8 mouse cellular contexts compared by ENCODE assay signal in genomic region chr4:43560243-43560611, GRCm38 (mm10). TPM values are rescaled to one million over a fixed set of nuclear protein-coding genes. Genes with fewer than 3 reads are reported as not detected.
DNase-seq lines count a peak whose midpoint lies in the region; ATAC-seq and TF ChIP-seq lines count a peak whose summit lies in the region.

No protein-coding gene starts in this region.

- peaks cover 11% of the 10 kb centered on the region; the same call in 1 of the 2 replicates for H3K4me1 ChIP-seq in embryonic fibroblast, embryonic 13.5 days (ENCODE audit: control insufficient read depth, insufficient read depth, low read length)
- H3K4me1 ChIP-seq in hindbrain, embryonic 12.5 days = peaks cover 55% of the 10 kb centered on the region
- H3K4me1 ChIP-seq in limb, embryonic 15.5 days = peaks cover 51% of the 10 kb centered on the region
- H3K4me1 ChIP-seq in midbrain, embryonic 15.5 days = peaks cover 44% of the 10 kb centered on the region

- WGBS in hindbrain, embryonic 12.5 days = 43% methylated on average over 6 of the region's 6 CpGs
- WGBS in limb, embryonic 15.5 days = 43% methylated on average over 6 of the region's 6 CpGs
- 59% methylated on average over 6 of the region's 6 CpGs for WGBS in midbrain, embryonic 15.5 days

- H3K4me2 ChIP-seq in hindbrain, embryonic 12.5 days (replicated peaks) = peak overlapping the region; percentile 92
- H3K4me2 ChIP-seq in limb, embryonic 15.5 days = peak overlapping the region; percentile 75
- peak overlapping the region; percentile 93; the same call in 1 of the 2 replicates for H3K4me2 ChIP-seq in midbrain, embryonic 15.5 days

- DNase-seq in spleen, adult 18-20 months = peak; percentile 49 to 53
- DNase-seq in spleen, adult 12 weeks (ENCODE audit: low spot score) = no peak

- no peak for TF ChIP-seq CTCF in embryonic fibroblast, embryonic 13.5 days (IDR thresholded peaks at IDR 0.05; ENCODE audit: borderline replicate concordance, insufficient read depth, low read length)

- H3K27me3 ChIP-seq in hindbrain, embryonic 12.5 days = no peaks in the 10 kb centered on the region
- H3K27me3 ChIP-seq in limb, embryonic 15.5 days = no peaks in the 10 kb centered on the region
- H3K27me3 ChIP-seq in midbrain, embryonic 15.5 days (replicated peaks) = no peaks in the 10 kb centered on the region

- no peak for ATAC-seq in hindbrain, embryonic 12.5 days (ENCODE audit: low FRiP score)
- no peak for ATAC-seq in limb, embryonic 15.5 days (ENCODE audit: insufficient number of reproducible peaks, low FRiP score, low TSS enrichment, low read depth)
- ATAC-seq in midbrain, embryonic 15.5 days (replicated peaks) = no peak
- no peak for ATAC-seq in inflammation-experienced regulatory T-cells, adult 6 months
- no peak for ATAC-seq in cerebellum, adult (ENCODE audit: insufficient number of reproducible peaks, low FRiP score, low TSS enrichment)

- H3K36me3 ChIP-seq in hindbrain, embryonic 12.5 days = peaks cover 18% of the 10 kb centered on the region
- peaks cover 42% of the 10 kb centered on the region for H3K36me3 ChIP-seq in limb, embryonic 15.5 days
- peaks cover 15% of the 10 kb centered on the region for H3K36me3 ChIP-seq in midbrain, embryonic 15.5 days (replicated peaks)

- peak overlapping the region; percentile 95 for H3K27ac ChIP-seq in embryonic fibroblast, embryonic 13.5 days (ENCODE audit: insufficient read depth, low read length)
- no peak overlapping the region for H3K27ac ChIP-seq in hindbrain, embryonic 12.5 days
- H3K27ac ChIP-seq in limb, embryonic 15.5 days = 0 out of 2 replicates have a peak overlapping the region, but pooled peaks have one; percentile 38
- H3K27ac ChIP-seq in midbrain, embryonic 15.5 days = no peak overlapping the region

- no peaks in the 10 kb centered on the region for H3K9me3 ChIP-seq in hindbrain, embryonic 12.5 days (replicated peaks)
- no peaks in the 10 kb centered on the region for H3K9me3 ChIP-seq in limb, embryonic 15.5 days
- H3K9me3 ChIP-seq in midbrain, embryonic 15.5 days = no peaks in the 10 kb centered on the region

- peak overlapping the region; percentile 3 for H3K9ac ChIP-seq in hindbrain, embryonic 12.5 days
- no peak overlapping the region for H3K9ac ChIP-seq in limb, embryonic 15.5 days
- no peak overlapping the region for H3K9ac ChIP-seq in midbrain, embryonic 15.5 days

- peak overlapping the region; percentile 92 for H3K4me3 ChIP-seq in embryonic fibroblast, embryonic 13.5 days (ENCODE audit: insufficient read depth, low read length)
- H3K4me3 ChIP-seq in hindbrain, embryonic 12.5 days = 0 out of 2 replicates have a peak overlapping the region, but pooled peaks have one; percentile 10
- H3K4me3 ChIP-seq in limb, embryonic 15.5 days = peak overlapping the region; percentile 70
- no peak overlapping the region for H3K4me3 ChIP-seq in midbrain, embryonic 15.5 days

- TF ChIP-seq POLR2A in embryonic fibroblast, embryonic 13.5 days (IDR thresholded peaks at IDR 0.05; ENCODE audit: low read depth, low read length) = peak; percentile 35; the same call in 1 of the 2 replicates

RNA-seq across cellular contexts. Expression of gene Creb3, which starts 1.9 kb away (rescaled TPM):
- polyA plus RNA-seq in embryonic fibroblast, embryonic 13.5 days (2011; ENCODE audit: insufficient read length, low read depth, missing spikeins) = 72.4 and 89.0 TPM in 2 replicates
- polyA plus RNA-seq in hindbrain, embryonic 12.5 days (2016; fragmentation: Nextera tagmentation; extraction: Ambion mirVana) = 60.2 and 65.7 TPM in 2 replicates
- 87.9 and 96.8 TPM in 2 replicates for polyA plus RNA-seq in limb, embryonic 15.5 days (2015; fragmentation: Nextera tagmentation; extraction: Ambion mirVana)
- 82.7 and 94.0 TPM in 2 replicates for polyA plus RNA-seq in midbrain, embryonic 15.5 days (2015; fragmentation: Nextera tagmentation; extraction: Ambion mirVana)
- polyA plus RNA-seq in inflammation-experienced regulatory T-cells, adult 6 months (2017; shearing (Covaris generic)) = 100 to 1,000 TPM in 1 of 3 experiments, 10 to 100 TPM in 2; 90.0 to 104 (median 99.8) TPM

RNA-seq across cellular contexts. Expression of gene Tln1, which starts 2.3 kb away (rescaled TPM):
- polyA plus RNA-seq in embryonic fibroblast, embryonic 13.5 days (2011; ENCODE audit: insufficient read length, low read depth, missing spikeins) = 291 and 380 TPM in 2 replicates
- polyA plus RNA-seq in hindbrain, embryonic 12.5 days (2016; fragmentation: Nextera tagmentation; extraction: Ambion mirVana) = 70.5 and 71.7 TPM in 2 replicates
- 65.5 and 70.5 TPM in 2 replicates for polyA plus RNA-seq in limb, embryonic 15.5 days (2015; fragmentation: Nextera tagmentation; extraction: Ambion mirVana)
- polyA plus RNA-seq in midbrain, embryonic 15.5 days (2015; fragmentation: Nextera tagmentation; extraction: Ambion mirVana) = 58.8 and 61.0 TPM in 2 replicates
- 100 to 1,000 TPM in 1 of 3 experiments, 10 to 100 TPM in 2; 77.8 to 132 (median 93.7) TPM for polyA plus RNA-seq in inflammation-experienced regulatory T-cells, adult 6 months (2017; shearing (Covaris generic))

RNA-seq across cellular contexts. Expression of gene Rgp1, which starts 18.3 kb away (rescaled TPM):
- 34.6 and 45.4 TPM in 2 replicates for polyA plus RNA-seq in embryonic fibroblast, embryonic 13.5 days (2011; ENCODE audit: insufficient read length, low read depth, missing spikeins)
- 40.6 and 43.3 TPM in 2 replicates for polyA plus RNA-seq in hindbrain, embryonic 12.5 days (2016; fragmentation: Nextera tagmentation; extraction: Ambion mirVana)
- 27.6 and 31.7 TPM in 2 replicates for polyA plus RNA-seq in limb, embryonic 15.5 days (2015; fragmentation: Nextera tagmentation; extraction: Ambion mirVana)
- polyA plus RNA-seq in midbrain, embryonic 15.5 days (2015; fragmentation: Nextera tagmentation; extraction: Ambion mirVana) = 24.8 and 25.7 TPM in 2 replicates
- 10 to 100 TPM; 12.4 to 13.5 (median 12.6) TPM for polyA plus RNA-seq in inflammation-experienced regulatory T-cells, adult 6 months (2017; shearing (Covaris generic))

RNA-seq across cellular contexts. Expression of gene Gba2, which starts 18.4 kb away (rescaled TPM):
- 4.5 and 7.6 TPM in 2 replicates for polyA plus RNA-seq in embryonic fibroblast, embryonic 13.5 days (2011; ENCODE audit: insufficient read length, low read depth, missing spikeins)
- 46.5 and 48.7 TPM in 2 replicates for polyA plus RNA-seq in hindbrain, embryonic 12.5 days (2016; fragmentation: Nextera tagmentation; extraction: Ambion mirVana)
- 19.2 and 21.9 TPM in 2 replicates for polyA plus RNA-seq in limb, embryonic 15.5 days (2015; fragmentation: Nextera tagmentation; extraction: Ambion mirVana)
- polyA plus RNA-seq in midbrain, embryonic 15.5 days (2015; fragmentation: Nextera tagmentation; extraction: Ambion mirVana) = 67.9 and 71.0 TPM in 2 replicates
- polyA plus RNA-seq in inflammation-experienced regulatory T-cells, adult 6 months (2017; shearing (Covaris generic)) = 10 to 100 TPM; 12.8 to 14.6 (median 14.2) TPM

RNA-seq across cellular contexts. Expression of gene Msmp, which starts 24.1 kb away (rescaled TPM):
- polyA plus RNA-seq in embryonic fibroblast, embryonic 13.5 days (2011; ENCODE audit: insufficient read length, low read depth, missing spikeins) = not detected in 2 replicates
- polyA plus RNA-seq in hindbrain, embryonic 12.5 days (2016; fragmentation: Nextera tagmentation; extraction: Ambion mirVana) = 2.4 and 4.0 TPM in 2 replicates
- 2.0 and 7.0 TPM in 2 replicates for polyA plus RNA-seq in limb, embryonic 15.5 days (2015; fragmentation: Nextera tagmentation; extraction: Ambion mirVana)
- polyA plus RNA-seq in midbrain, embryonic 15.5 days (2015; fragmentation: Nextera tagmentation; extraction: Ambion mirVana) = 1.3 and 1.9 TPM in 2 replicates
- polyA plus RNA-seq in inflammation-experienced regulatory T-cells, adult 6 months (2017; shearing (Covaris generic)) = not detected

Comparison
In these comparisons a context has a peak if more than half of its experiments do, and no peak if none do; other contexts are left out.
1. H3K27ac ChIP-seq: peak in embryonic fibroblast, embryonic 13.5 days (single experiment) and limb, embryonic 15.5 days (single experiment); none in hindbrain, embryonic 12.5 days (single experiment) and midbrain, embryonic 15.5 days (single experiment).
2. Peak in every context shown above with its lines, with median percentiles within 50 percentile points of each other: H3K4me2 ChIP-seq.